Mouse (Mus musculus) midbrain, embryonic 11.5 days (tissue): ENCODE data around the gene Iqsec2. TPM values are rescaled to one million over a fixed set of nuclear protein-coding genes. Genes with fewer than 3 reads are reported as not detected.

Experiments used
- ATAC-seq: fragments of 200-750 bp; cut with Nextera tagmentation; 2 replicates; pipeline ENCODE4 v1.8.0; 2017; ENCODE audit warnings: moderate TSS enrichment, moderate library complexity; ENCODE audit not compliant: low FRiP score
- DNase-seq: peaks from one replicate; pipeline ENCODE4 v3.0.0; 2015; ENCODE audit warnings: low spot score; ENCODE audit errors: missing footprints
- H3K27ac ChIP-seq: fragments of 300-500 bp; sonication (generic); 2 replicates; pipeline ENCODE4 v1.5.1; 2014; ENCODE audit warnings: low read depth, low read length
- H3K27me3 ChIP-seq: fragments of 300-500 bp; sonication (generic); 2 replicates; pipeline ENCODE4 v1.6.1; 2014; ENCODE audit warnings: mild to moderate bottlenecking, low read length, moderate library complexity, mixed read lengths; ENCODE audit not compliant: control insufficient read depth, insufficient read depth
- H3K36me3 ChIP-seq: fragments of 300-500 bp; sonication (generic); 2 replicates; pipeline ENCODE4 v1.6.1; 2014; ENCODE audit warnings: mild to moderate bottlenecking, low read length, moderate library complexity, mixed read lengths; ENCODE audit not compliant: control insufficient read depth, insufficient read depth
- H3K4me1 ChIP-seq: fragments of 300-500 bp; sonication (generic); 2 replicates; pipeline ENCODE4 v1.6.1; 2014; ENCODE audit warnings: low read length; ENCODE audit not compliant: control insufficient read depth, insufficient read depth
- H3K4me2 ChIP-seq: fragments of 300-500 bp; sonication (generic); 2 replicates; pipeline ENCODE4 v1.6.1; 2014; ENCODE audit warnings: mild to moderate bottlenecking, moderate library complexity
- H3K4me3 ChIP-seq: fragments of 300-500 bp; sonication (generic); 2 replicates; pipeline ENCODE4 v1.5.1; 2014; ENCODE audit warnings: low read depth, low read length
- H3K9ac ChIP-seq: fragments of 300-500 bp; sonication (generic); 2 replicates; pipeline ENCODE4 v1.6.1; 2014; ENCODE audit warnings: low read length
- H3K9me3 ChIP-seq: fragments of 300-500 bp; sonication (generic); 2 replicates; pipeline ENCODE4 v1.6.1; 2016; ENCODE audit warnings: low read length; ENCODE audit not compliant: control insufficient read depth
- WGBS: fragments of 180-500 bp; shearing (Covaris S2); extraction: QIAGEN DNeasy Blood & Tissue Kit; methylation state at CpG from one replicate; pipeline ENCODE4 v1.1.7; 2014; 5-methylcytosine and 5-hydroxymethylcytosine counted together
- polyA plus RNA-seq: library from polyadenylated mRNA; unstranded; fragments of >200 nt; fragmentation: Nextera tagmentation; extraction: Ambion mirVana; gene quantifications from 2 replicates; pipeline ENCODE4 v1.2.1, GENCODE M21; 2014

Gene Iqsec2
- polyA plus RNA-seq, 1 experiment from 2014 or later = 1.8 TPM

- DNase-seq (no peak), ATAC-seq (no peak)
- H3K4me3 ChIP-seq = no peak overlapping the region
- H3K36me3 ChIP-seq = no peaks in the 10 kb centered on the region
- H3K27me3 ChIP-seq = peaks cover 67% of the 10 kb centered on the region
- H3K27ac ChIP-seq = no peak overlapping the region
- no peaks in the 10 kb centered on the region for H3K9me3 ChIP-seq
- H3K4me2 ChIP-seq = no peak overlapping the region
- peaks cover 7% of the 10 kb centered on the region for H3K4me1 ChIP-seq
- H3K9ac ChIP-seq = no peak overlapping the region
- WGBS = 49% methylated on average over 3 of the region's 3 CpGs
These were observed 28.4 kb downstream of the Iqsec2 start for GRCm38 (mm10) chrX:152172487-152172935.

GRCm38 (mm10) chrX:152175284-152175683 is 31.2 kb downstream of the Iqsec2 start:
- Histone ChIP-seq H3K27me3 (peaks cover 67% of the 10 kb centered on the region), H3K9ac (no peak overlapping the region), H3K4me3 (no peak overlapping the region), H3K4me2 (no peak overlapping the region), H3K27ac (no peak overlapping the region), H3K9me3 (no peaks in the 10 kb centered on the region), H3K36me3 (no peaks in the 10 kb centered on the region), H3K4me1 (peaks cover 7% of the 10 kb centered on the region)
- DNase-seq (peak; percentile 87), ATAC-seq (peak; percentile 63)
- WGBS = 28% methylated on average over 3 of the region's 3 CpGs

- Histone ChIP-seq H3K27ac (no peak overlapping the region), H3K36me3 (no peaks in the 10 kb centered on the region), H3K4me3 (no peak overlapping the region), H3K9me3 (no peaks in the 10 kb centered on the region), H3K27me3 (peaks cover 65% of the 10 kb centered on the region), H3K4me2 (no peak overlapping the region), H3K4me1 (no peaks in the 10 kb centered on the region), H3K9ac (no peak overlapping the region)
- ATAC-seq (no peak), DNase-seq (no peak)
- WGBS = 83% methylated on average over 2 of the region's 2 CpGs
These were observed 33.8 kb downstream of the Iqsec2 start for GRCm38 (mm10) chrX:152177897-152178296.

- H3K9ac ChIP-seq = no peak overlapping the region
- peaks cover 61% of the 10 kb centered on the region for H3K27me3 ChIP-seq
These were observed 34.9 kb downstream of the Iqsec2 start for GRCm38 (mm10) chrX:152178843-152179545.

GRCm38 (mm10) chrX:152179670-152180656 is 35.9 kb downstream of the Iqsec2 start:
- DNase-seq (no peak), ATAC-seq (no peak)
- no peaks in the 10 kb centered on the region for H3K9me3 ChIP-seq
- H3K4me3 ChIP-seq = no peak overlapping the region
- H3K4me1 ChIP-seq = no peaks in the 10 kb centered on the region
- H3K27ac ChIP-seq = no peak overlapping the region
- H3K27me3 ChIP-seq = peaks cover 59% of the 10 kb centered on the region
- H3K9ac ChIP-seq = no peak overlapping the region
- no peaks in the 10 kb centered on the region for H3K36me3 ChIP-seq
- H3K4me2 ChIP-seq = no peak overlapping the region
- 61% methylated on average over 7 of the region's 7 CpGs for WGBS

More at GRCm38 (mm10) chrX:152178843-152179545, 34.9 kb downstream of the Iqsec2 start:
- no peak overlapping the region for H3K27ac ChIP-seq
- H3K4me3 ChIP-seq = no peak overlapping the region
- no peak overlapping the region for H3K4me2 ChIP-seq
- H3K36me3 ChIP-seq = no peaks in the 10 kb centered on the region
- no peak for ATAC-seq
- WGBS = 54% methylated on average over 8 of the region's 8 CpGs
- no peaks in the 10 kb centered on the region for H3K9me3 ChIP-seq
- H3K4me1 ChIP-seq = no peaks in the 10 kb centered on the region
- DNase-seq = no peak

- ATAC-seq (no peak), DNase-seq (no peak)
- H3K27me3 ChIP-seq = peaks cover 58% of the 10 kb centered on the region
These were observed 43.1 kb downstream of the Iqsec2 start for GRCm38 (mm10) chrX:152187151-152187550.

DNA sequence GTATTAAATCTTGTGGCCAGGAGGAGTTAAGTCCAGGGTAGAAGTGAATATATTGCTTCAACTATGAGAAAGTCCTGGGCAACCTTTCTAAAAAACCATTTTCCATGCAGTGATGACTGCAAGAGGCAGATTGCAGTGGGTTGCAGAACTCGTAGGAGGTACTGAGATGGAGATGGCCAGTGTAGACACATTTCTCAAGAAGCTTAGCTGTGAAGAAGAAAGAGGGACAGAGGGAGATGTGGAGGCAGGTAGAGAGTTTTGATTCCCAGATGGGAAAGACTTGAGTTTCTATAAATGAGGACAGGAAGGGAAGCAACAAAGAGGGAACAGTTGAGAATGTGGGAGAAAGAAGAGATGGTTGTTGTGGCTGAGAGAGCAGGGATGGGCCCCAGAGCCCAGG is 47.2 kb downstream of the Iqsec2 start:
- no peak overlapping the region for H3K9ac ChIP-seq
- H3K27me3 ChIP-seq = peaks cover 80% of the 10 kb centered on the region

More at GRCm38 (mm10) chrX:152187151-152187550, 43.1 kb downstream of the Iqsec2 start:
- no peaks in the 10 kb centered on the region for H3K9me3 ChIP-seq
- no peak overlapping the region for H3K9ac ChIP-seq
- no peak overlapping the region for H3K4me3 ChIP-seq
- H3K36me3 ChIP-seq = no peaks in the 10 kb centered on the region
- H3K27ac ChIP-seq = no peak overlapping the region
- no peaks in the 10 kb centered on the region for H3K4me1 ChIP-seq
- H3K4me2 ChIP-seq = no peak overlapping the region

DNA sequence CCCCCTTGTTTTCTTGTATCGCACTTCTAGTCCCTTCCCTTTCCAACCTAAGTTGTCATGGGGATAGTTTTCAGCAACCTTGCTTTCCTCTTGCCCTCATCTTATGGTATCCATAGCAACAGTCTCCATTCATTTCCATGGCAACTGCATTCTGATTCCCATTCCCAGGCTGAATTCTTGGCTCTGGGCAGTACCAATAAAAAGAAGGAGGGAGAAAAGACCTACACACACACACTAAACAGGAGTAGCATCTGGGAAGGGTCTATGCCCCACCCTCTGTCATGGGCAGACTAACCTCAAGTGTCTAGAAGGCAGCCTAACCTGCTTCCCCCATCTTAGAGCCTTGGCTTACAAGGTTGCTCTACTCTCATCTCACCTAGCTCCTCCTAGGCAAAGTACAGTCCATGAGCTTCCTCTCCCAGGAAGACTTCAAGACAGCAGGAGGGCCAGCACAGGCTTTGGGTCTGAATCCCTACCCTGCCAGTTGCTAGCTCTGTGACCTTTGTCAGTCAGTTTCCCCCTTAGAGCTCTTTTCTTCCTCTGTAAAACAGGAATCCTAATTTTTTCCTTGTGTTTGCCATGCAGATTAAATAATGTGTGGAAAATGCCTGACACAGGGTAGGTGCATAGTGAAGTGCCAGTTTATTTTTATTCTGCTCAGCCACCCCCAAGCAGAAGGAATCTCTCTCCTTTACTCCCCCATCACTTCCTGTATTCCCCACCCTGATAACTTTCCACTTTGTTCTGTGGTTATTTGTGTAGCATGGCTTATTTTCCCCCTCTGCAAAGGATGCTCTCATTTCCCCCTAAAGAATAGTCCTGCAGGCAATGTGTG is 54.0 kb downstream of the Iqsec2 start:
- Histone ChIP-seq H3K27ac (peak overlapping the region; percentile 78), H3K9ac (no peak overlapping the region), H3K4me1 (peaks cover 13% of the 10 kb centered on the region), H3K4me3 (no peak overlapping the region), H3K36me3 (no peaks in the 10 kb centered on the region), H3K9me3 (no peaks in the 10 kb centered on the region), H3K27me3 (peaks cover 88% of the 10 kb centered on the region), H3K4me2 (no peak overlapping the region; the same call in 1 of the 2 replicates)
- ATAC-seq = peak; percentile 90
- 36% methylated on average over 1 of the region's 1 CpGs for WGBS
- peak; percentile 95 for DNase-seq

More for the DNA sequence above, 47.2 kb downstream of the Iqsec2 start:
- WGBS = 83% methylated on average over 1 of the region's 1 CpGs
- Histone ChIP-seq H3K9me3 (no peaks in the 10 kb centered on the region), H3K27ac (no peak overlapping the region), H3K4me2 (no peak overlapping the region), H3K4me3 (no peak overlapping the region), H3K36me3 (no peaks in the 10 kb centered on the region), H3K4me1 (no peaks in the 10 kb centered on the region)
- no peak for DNase-seq
- ATAC-seq = no peak
